Mouse (Mus musculus) bone marrow, adult 2 months (tissue): ENCODE data around the gene Ccdc180.

Source experiments
- CTCF ChIP-seq: fragments of 200-500 bp; IDR thresholded peaks from 2 replicates; pipeline ENCODE4 v1.5.1; 2011; ENCODE audit warnings: low read length, control low read depth; ENCODE audit not compliant: control insufficient read depth, insufficient read depth
- POLR2A ChIP-seq: fragments of 200-500 bp; IDR thresholded peaks from 2 replicates; pipeline ENCODE4 v1.6.1; 2011; ENCODE audit warnings: low read depth, mild to moderate bottlenecking, control low read depth, low read length, borderline replicate concordance; ENCODE audit not compliant: control insufficient read depth

DNA sequence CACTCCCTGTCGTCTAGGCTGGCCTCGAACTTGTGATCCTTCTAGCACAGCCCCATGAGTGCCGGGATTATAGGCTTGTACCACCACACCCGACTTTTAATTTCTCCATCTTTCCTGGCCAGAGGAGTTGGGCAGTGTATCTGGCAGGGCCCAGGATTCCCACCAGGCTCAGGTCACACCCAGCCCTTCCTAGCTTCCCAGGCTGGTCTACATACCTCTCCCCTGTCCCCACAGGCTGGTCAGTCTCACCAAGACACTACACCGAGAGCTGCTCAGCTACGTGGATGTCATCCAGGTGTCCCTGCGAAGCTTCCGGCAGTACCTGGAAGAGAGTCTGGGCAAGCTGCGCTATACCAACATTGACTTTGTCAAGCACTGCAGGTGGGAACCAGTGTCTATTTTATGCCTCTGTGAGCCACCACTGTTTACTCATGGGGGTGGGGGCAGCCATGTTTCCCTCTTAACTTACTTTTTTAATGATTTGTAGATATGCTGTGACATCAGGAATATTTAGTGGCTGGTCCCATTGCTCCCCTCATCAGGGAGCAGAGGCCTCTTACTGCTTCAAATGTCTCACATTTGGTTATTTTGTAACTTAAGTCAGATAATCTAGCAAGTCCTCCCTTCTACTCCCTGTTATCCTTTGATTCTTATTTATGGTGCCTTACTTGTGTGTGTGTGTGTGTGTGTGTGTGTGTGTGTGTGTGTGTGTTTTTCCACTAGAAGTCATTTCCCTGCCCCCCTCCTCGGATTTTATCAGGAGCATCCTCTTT lies 31.7 kb downstream of the Ccdc180 start:
- TF ChIP-seq CTCF (no peak), POLR2A (no peak)
